Mouse (Mus musculus) kidney, embryonic 16.5 days (tissue): ENCODE measurements around the gene Cenps. TPM values are rescaled to one million over a fixed set of nuclear protein-coding genes. Genes with fewer than 3 reads are reported as not detected.
A peak's percentile ranks its signal among the peaks of the same experiment; 100 is the strongest.

Source experiments
- ATAC-seq: fragments of 200-750 bp; cut with Nextera tagmentation; 2 replicates; pipeline ENCODE4 v1.8.0; 2017; ENCODE audit warnings: moderate TSS enrichment; ENCODE audit not compliant: low FRiP score, low TSS enrichment
- H3K27ac ChIP-seq: fragments of 300-500 bp; sonication (generic); 2 replicates; pipeline ENCODE4 v1.5.1; 2014; ENCODE audit warnings: low read length
- H3K27me3 ChIP-seq: fragments of 300-500 bp; sonication (generic); 2 replicates; pipeline ENCODE4 v1.6.1; 2014; ENCODE audit warnings: low read length, control low read depth, mixed read lengths; ENCODE audit not compliant: insufficient read depth
- H3K36me3 ChIP-seq: fragments of 300-500 bp; sonication (generic); 2 replicates; pipeline ENCODE4 v1.6.1; 2014; ENCODE audit warnings: low read length, control low read depth, mixed read lengths; ENCODE audit not compliant: insufficient read depth
- H3K4me1 ChIP-seq: fragments of 300-500 bp; sonication (generic); 2 replicates; pipeline ENCODE4 v1.6.1; 2014; ENCODE audit warnings: low read length, control low read depth, mixed read lengths; ENCODE audit not compliant: insufficient read depth
- H3K4me2 ChIP-seq: fragments of 300-500 bp; sonication (generic); replicated peaks from 2 replicates; pipeline ENCODE4 v1.6.1; 2014; ENCODE audit warnings: low read depth, low read length
- H3K4me3 ChIP-seq: fragments of 300-500 bp; sonication (generic); 2 replicates; pipeline ENCODE4 v1.5.1; 2014; ENCODE audit warnings: mild to moderate bottlenecking, low read length
- H3K9ac ChIP-seq: fragments of 300-500 bp; sonication (generic); replicated peaks from 2 replicates; pipeline ENCODE4 v1.6.1; 2014; ENCODE audit warnings: low read length
- H3K9me3 ChIP-seq: fragments of 300-500 bp; sonication (generic); 2 replicates; pipeline ENCODE4 v1.6.1; 2016; ENCODE audit warnings: low read length, control low read depth
- WGBS: fragments of 180-500 bp; shearing (Covaris S2); extraction: QIAGEN DNeasy Blood & Tissue Kit; methylation state at CpG from one replicate; pipeline ENCODE4 v1.1.7; 2014; 5-methylcytosine and 5-hydroxymethylcytosine counted together
- polyA plus RNA-seq: library from polyadenylated mRNA; unstranded; fragments of >200 nt; fragmentation: Nextera tagmentation; extraction: Ambion mirVana; gene quantifications from 2 replicates; pipeline ENCODE4 v1.2.1, GENCODE M21; 2015

The Cenps gene
- 34.0 and 36.3 TPM in 2 replicates for polyA plus RNA-seq

GRCm38 (mm10) chr4:149136982-149137770, at the start of gene Cenps:
Gene Cenps (minus strand): TSS chr4:149137629.
- Histone ChIP-seq H3K27me3 (no peaks in the 10 kb centered on the region), H3K4me1 (peaks cover 6% of the 10 kb centered on the region), H3K4me3 (peak within 1 kb of the TSS; percentile 65), H3K36me3 (no peaks in the 10 kb centered on the region), H3K27ac (peak within 1 kb of the TSS; percentile 92), H3K9me3 (no peaks in the 10 kb centered on the region), H3K4me2 (peak within 1 kb of the TSS; percentile 66), H3K9ac (peak within 1 kb of the TSS; percentile 78)
- ATAC-seq = peak; percentile 94
- WGBS = 1% methylated on average over 68 of the region's 68 CpGs

DNA sequence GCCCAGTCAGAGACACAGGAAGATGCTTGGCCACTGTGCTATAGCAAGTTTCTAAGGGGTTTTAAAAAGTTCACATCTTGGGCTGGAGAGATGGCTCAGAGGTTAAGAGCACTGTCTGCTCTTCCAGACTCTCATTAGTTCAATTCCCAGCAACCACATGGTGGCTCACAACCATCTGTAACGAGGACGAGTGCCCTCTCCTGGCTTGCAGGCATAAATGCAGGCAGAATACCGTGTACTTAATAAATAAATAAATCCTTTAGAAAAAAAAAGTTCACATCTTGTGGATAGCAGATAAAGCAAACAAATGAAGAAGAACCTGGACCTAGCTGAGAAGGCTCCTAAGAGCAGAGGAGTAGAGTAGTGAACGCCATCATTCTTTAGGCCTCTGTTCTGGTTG, 45.3 kb upstream of the Cenps start:
- H3K4me3 ChIP-seq = no peak overlapping the region
- H3K4me2 ChIP-seq = no peak overlapping the region
- no peaks in the 10 kb centered on the region for H3K27me3 ChIP-seq
- H3K4me1 ChIP-seq = no peaks in the 10 kb centered on the region
- 61% methylated on average over 4 of the region's 4 CpGs for WGBS
- no peak overlapping the region for H3K27ac ChIP-seq
- H3K9me3 ChIP-seq = no peaks in the 10 kb centered on the region
- no peak overlapping the region for H3K9ac ChIP-seq
- peaks cover 59% of the 10 kb centered on the region for H3K36me3 ChIP-seq
- no peak for ATAC-seq

GRCm38 (mm10) chr4:149182192-149182591, 44.8 kb upstream of the Cenps start:
- no peaks in the 10 kb centered on the region for H3K9me3 ChIP-seq
- WGBS = 84% methylated on average over 7 of the region's 7 CpGs
- no peak overlapping the region for H3K27ac ChIP-seq
- H3K27me3 ChIP-seq = no peaks in the 10 kb centered on the region
- no peak overlapping the region for H3K4me2 ChIP-seq
- no peak overlapping the region for H3K4me3 ChIP-seq
- H3K9ac ChIP-seq = no peak overlapping the region
- H3K4me1 ChIP-seq = no peaks in the 10 kb centered on the region
- peaks cover 54% of the 10 kb centered on the region for H3K36me3 ChIP-seq
- ATAC-seq = no peak

- no peak for ATAC-seq
- Histone ChIP-seq H3K4me1 (no peaks in the 10 kb centered on the region), H3K27me3 (no peaks in the 10 kb centered on the region), H3K9me3 (no peaks in the 10 kb centered on the region), H3K36me3 (peaks cover 37% of the 10 kb centered on the region), H3K27ac (no peak overlapping the region), H3K9ac (no peak overlapping the region), H3K4me2 (no peak overlapping the region), H3K4me3 (no peak overlapping the region)
- WGBS = 40% methylated on average over 4 of the region's 4 CpGs
Observed at GRCm38 (mm10) chr4:149179573-149179972, 42.1 kb upstream of the Cenps start.

DNA sequence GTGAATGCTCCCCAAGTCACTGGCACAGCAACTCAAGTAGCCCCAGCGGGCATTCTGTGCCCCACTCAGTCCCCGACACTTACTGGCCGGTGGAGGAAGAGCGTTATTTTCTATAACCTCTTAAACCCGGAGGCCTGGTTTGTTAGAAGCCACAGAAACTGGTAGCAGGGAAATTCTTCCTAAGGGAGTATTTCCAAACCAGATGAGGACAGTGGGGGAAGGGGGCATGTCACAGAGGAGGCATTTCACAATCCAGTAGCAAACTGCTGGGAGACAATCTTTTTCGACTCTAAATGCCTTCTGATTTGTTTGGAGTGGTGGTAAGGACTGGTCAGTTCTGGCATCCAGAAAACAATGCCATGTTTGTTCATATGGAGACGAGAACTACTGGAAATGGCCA, 41.7 kb upstream of the Cenps start:
- Histone ChIP-seq H3K27ac (no peak overlapping the region), H3K27me3 (no peaks in the 10 kb centered on the region), H3K4me2 (no peak overlapping the region), H3K36me3 (peaks cover 35% of the 10 kb centered on the region), H3K4me3 (no peak overlapping the region), H3K9me3 (no peaks in the 10 kb centered on the region), H3K9ac (no peak overlapping the region), H3K4me1 (no peaks in the 10 kb centered on the region)
- ATAC-seq = no peak
- 76% methylated on average over 7 of the region's 7 CpGs for WGBS

- H3K4me3 ChIP-seq = no peak overlapping the region
- H3K36me3 ChIP-seq = peaks cover 29% of the 10 kb centered on the region
- no peak for ATAC-seq
- H3K27ac ChIP-seq = no peak overlapping the region
- no peaks in the 10 kb centered on the region for H3K4me1 ChIP-seq
- no peaks in the 10 kb centered on the region for H3K9me3 ChIP-seq
- no peak overlapping the region for H3K4me2 ChIP-seq
- H3K27me3 ChIP-seq = no peaks in the 10 kb centered on the region
- no peak overlapping the region for H3K9ac ChIP-seq
- 56% methylated on average over 7 of the region's 7 CpGs for WGBS
Observed at GRCm38 (mm10) chr4:149178328-149178727, 40.9 kb upstream of the Cenps start.

- Histone ChIP-seq H3K4me1 (no peaks in the 10 kb centered on the region), H3K9ac (no peak overlapping the region), H3K4me2 (no peak overlapping the region), H3K36me3 (peaks cover 19% of the 10 kb centered on the region), H3K27me3 (no peaks in the 10 kb centered on the region), H3K27ac (no peak overlapping the region), H3K4me3 (no peak overlapping the region), H3K9me3 (no peaks in the 10 kb centered on the region)
- no peak for ATAC-seq
- 61% methylated on average over 5 of the region's 5 CpGs for WGBS
Observed at GRCm38 (mm10) chr4:149177046-149177445, 39.6 kb upstream of the Cenps start.

DNA sequence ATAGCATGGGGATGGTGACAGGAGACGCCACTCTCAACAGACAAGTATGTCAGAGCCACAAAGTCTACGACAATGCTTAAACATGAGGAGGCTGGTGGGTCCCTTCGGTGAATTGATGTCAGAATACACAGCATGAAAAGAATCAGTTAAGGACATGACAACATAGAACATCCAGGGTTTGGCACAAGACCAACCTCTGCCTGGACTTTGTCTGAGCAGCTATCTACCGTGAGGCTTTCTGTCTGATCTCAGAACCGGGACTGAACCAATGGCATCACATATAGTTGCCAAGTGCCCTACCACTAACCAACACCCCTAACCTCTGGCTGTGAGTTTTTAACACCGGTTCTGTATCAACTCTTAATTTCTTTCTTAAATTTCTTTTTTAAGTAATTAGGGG, 39.2 kb upstream of the Cenps start:
- WGBS = 85% methylated on average over 6 of the region's 6 CpGs
- Histone ChIP-seq H3K27ac (no peak overlapping the region), H3K36me3 (peaks cover 15% of the 10 kb centered on the region), H3K4me1 (no peaks in the 10 kb centered on the region), H3K4me3 (no peak overlapping the region), H3K4me2 (no peak overlapping the region), H3K27me3 (no peaks in the 10 kb centered on the region), H3K9ac (no peak overlapping the region), H3K9me3 (no peaks in the 10 kb centered on the region)
- ATAC-seq = no peak

DNA sequence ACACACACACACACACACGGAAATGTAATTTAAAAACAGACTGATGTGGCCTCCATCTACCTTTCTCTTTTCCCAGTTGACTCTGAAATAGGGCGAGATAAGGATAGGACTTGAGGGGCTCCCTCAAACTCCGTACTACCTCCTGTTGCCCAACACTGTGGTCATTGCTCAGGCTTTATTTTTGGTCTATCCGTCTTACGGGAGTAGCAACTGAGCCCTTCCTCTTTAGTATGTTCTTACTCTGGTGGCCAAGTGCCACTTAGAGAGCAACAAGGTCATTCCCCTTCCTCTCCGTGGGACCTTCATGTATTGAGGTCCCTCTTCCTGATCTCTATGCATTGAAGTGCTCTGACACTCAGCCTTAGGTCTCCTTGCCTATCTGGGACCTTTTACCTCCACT, 36.2 kb upstream of the Cenps start:
- Histone ChIP-seq H3K4me3 (no peak overlapping the region), H3K4me1 (no peaks in the 10 kb centered on the region; the same call in 1 of the 2 replicates), H3K9ac (no peak overlapping the region), H3K4me2 (no peak overlapping the region), H3K9me3 (no peaks in the 10 kb centered on the region), H3K36me3 (no peaks in the 10 kb centered on the region), H3K27ac (no peak overlapping the region), H3K27me3 (no peaks in the 10 kb centered on the region)
- ATAC-seq = no peak
- WGBS = 86% methylated on average over 6 of the region's 6 CpGs

DNA sequence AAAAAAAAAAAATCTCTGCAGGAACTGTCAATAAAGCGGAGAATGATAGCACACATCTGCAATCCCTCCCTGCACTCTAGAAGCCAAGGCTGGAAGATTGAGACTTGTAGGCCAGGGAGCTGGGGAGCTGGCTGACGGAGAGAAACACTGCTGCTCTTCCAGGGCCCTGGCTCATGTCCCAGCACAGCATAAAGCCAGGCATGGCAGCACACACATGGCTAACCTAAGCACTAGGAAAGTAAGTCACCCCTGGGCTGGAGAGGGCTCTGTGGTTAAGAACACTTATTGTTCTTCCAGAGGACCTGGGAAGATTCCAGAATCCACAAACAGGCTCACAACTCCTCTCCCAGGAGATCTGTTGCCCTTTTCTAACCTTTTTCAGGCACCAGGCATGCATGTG, 35.2 kb upstream of the Cenps start:
- 52% methylated on average over 2 of the region's 2 CpGs for WGBS
- Histone ChIP-seq H3K27ac (peak overlapping the region; percentile 55; the same call in 1 of the 2 replicates), H3K9ac (no peak overlapping the region), H3K4me2 (no peak overlapping the region), H3K27me3 (no peaks in the 10 kb centered on the region), H3K9me3 (no peaks in the 10 kb centered on the region), H3K36me3 (no peaks in the 10 kb centered on the region), H3K4me3 (no peak overlapping the region), H3K4me1 (peaks cover 2% of the 10 kb centered on the region; the same call in 1 of the 2 replicates)
- no peak for ATAC-seq
